Mouse (Mus musculus) ES-E14 (cell line): ENCODE measurements around the gene Aoah.

ENCODE experiments used
- HCFC1 ChIP-seq: IDR thresholded peaks from 2 replicates; pipeline ENCODE4 v1.6.1; 2012; ENCODE audit warnings: low read length, inconsistent platforms, borderline replicate concordance; ENCODE audit not compliant: insufficient read depth
- MAFK ChIP-seq: IDR thresholded peaks from 2 replicates; pipeline ENCODE4 v1.6.1; 2014; ENCODE audit warnings: mild to moderate bottlenecking, low read depth, low read length, inconsistent platforms; ENCODE audit not compliant: insufficient read depth
- ZNF384 ChIP-seq: IDR thresholded peaks from 2 replicates; pipeline ENCODE4 v1.6.1; 2012; ENCODE audit warnings: low read depth, low read length, inconsistent platforms

DNA sequence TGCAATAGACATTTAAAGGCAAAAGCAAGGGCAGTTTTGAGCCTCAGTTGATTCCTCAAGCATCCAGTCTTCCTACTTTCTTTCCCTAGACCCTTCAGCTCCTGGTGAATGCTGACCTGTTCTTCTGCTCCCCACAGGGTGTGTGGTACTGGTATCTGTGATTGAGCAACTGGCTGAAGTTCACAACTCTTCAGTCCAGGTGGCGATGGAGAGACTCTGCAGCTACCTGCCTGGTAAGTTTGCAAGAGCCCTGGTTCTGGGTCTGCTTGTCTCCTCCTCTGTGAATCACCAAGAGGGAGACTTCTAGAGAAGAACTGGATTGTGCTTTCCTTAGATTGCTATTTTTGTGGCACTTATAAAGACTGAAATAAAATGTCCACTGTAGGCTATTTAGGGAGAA, 22.5 kb downstream of the Aoah start:
- TF ChIP-seq ZNF384 (no peak), MAFK (no peak), HCFC1 (no peak)
